Mouse (Mus musculus) naive thymus-derived CD4-positive, alpha-beta T cell, adult 2 months (primary cell): ENCODE results near the gene Rmi2.

Experiments used
- DNase-seq: peaks from one replicate; pipeline ENCODE4 v3.0.0-alpha.2; 2011; ENCODE audit warnings: low read depth

The Rmi2 gene

DNA sequence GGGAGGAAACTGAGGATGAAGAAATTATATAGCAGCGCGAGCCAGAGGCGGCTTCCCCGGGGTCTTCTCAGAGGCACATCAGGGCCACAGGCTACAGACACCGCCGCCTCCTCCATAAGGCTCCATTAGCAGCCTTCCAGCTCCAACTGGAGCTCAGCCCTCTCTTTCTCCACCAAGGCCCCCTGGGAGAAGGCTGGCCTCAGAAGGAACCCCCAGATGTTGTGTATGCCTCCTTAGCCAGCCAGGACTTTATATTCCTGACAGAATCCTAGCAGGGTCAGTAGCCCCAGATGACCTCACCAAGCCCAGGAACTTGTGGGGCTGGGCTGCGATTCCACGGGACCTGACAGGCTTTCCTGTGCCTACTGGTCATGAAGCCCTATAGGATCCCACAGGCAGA is 32.0 kb downstream of the Rmi2 start:
- DNase-seq, result no peak

GRCm38 (mm10) chr16:10867501-10867900 is 32.6 kb downstream of the Rmi2 start:
- no peak for DNase-seq

DNA sequence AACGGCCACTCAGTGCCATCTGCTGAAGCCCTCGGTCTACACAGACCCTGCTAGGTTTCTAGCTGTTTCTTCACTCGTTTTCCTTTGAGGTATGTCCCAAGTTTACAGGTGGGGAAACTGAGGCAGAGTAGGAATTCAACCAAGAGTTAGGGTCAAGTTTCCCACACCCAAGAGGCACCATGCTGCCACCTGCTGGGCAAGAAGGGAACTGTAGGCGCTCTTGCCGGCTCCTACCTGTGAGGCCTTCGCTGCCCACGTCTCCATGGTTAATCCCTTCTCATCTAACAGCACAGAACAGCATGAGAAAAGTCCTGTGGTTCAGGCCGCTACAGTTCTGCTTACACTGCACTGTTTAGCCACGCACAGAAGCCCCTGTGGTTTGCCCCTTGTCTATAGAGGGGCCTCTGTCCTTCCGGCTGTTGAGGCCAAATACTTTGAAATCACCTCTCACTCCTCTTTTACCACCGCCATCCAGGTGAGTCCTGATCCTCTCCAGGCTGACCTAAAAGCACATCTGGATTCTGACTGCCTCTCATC is 33.1 kb downstream of the Rmi2 start:
- DNase-seq, result peak; percentile 75

DNA sequence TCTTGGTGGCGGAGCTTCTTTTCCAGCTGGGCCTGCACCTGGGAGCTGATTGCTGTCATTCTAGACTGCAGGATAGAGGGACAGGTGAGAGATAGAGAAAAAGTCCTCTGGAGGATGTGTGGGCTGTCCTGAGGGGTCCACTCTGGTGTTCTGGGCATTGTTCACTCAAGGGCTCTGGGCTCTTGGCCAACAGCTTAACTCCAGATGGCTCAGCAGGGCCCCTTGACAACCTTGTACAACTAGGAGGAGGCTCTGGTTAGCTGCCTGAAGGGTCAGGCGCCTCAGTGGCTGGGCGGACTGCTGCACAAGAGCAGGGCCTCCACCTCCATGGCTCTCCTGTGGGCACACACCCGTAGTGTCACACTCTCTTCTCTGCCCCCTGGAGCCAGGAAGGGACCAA is 36.1 kb downstream of the Rmi2 start:
- DNase-seq, result no peak

GRCm38 (mm10) chr16:10872825-10873360 is 38.0 kb downstream of the Rmi2 start:
- no peak for DNase-seq

GRCm38 (mm10) chr16:10873654-10874053 is 38.8 kb downstream of the Rmi2 start:
- DNase-seq, result peak; percentile 89

- peak; percentile 27 for DNase-seq
Observed at GRCm38 (mm10) chr16:10878227-10878626, 43.4 kb downstream of the Rmi2 start.

GRCm38 (mm10) chr16:10879467-10879866 is 44.6 kb downstream of the Rmi2 start:
- peak; percentile 84 for DNase-seq

DNA sequence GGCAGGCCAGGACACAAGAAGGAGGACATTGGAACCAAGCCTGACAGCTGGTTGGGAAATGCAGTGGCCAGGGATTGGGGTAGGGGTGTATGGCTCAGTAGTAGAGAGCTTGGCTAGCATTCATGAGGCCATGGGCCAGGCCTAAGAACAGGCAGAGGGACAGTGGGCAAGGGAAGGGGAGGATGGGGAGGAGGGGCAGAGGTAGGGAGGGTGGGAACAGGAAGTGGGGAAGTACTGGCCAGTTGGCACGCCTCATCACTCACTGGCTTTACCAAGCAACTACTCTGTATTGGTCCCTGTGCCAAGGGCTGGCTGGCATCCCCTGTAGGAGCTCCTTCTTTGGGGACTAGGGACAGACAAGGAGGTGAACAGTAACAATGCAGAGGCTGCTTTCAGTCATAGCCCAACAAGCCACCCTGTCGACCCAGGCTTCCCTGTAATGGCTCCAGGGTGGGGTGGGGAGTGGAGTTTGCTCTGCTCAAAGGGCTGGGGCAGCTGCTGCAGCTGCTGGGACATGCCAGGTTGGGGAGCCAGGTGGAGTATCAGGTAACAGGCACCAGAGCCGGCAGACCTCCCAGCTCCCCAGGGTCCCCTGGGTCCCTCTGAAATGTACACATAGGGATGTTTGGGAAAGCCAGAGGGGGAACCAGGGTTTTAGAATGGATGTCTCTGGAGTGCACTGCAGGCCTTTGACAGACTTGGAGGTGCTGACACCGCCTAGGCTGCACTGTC is 46.5 kb downstream of the Rmi2 start:
- DNase-seq, result no peak

DNA sequence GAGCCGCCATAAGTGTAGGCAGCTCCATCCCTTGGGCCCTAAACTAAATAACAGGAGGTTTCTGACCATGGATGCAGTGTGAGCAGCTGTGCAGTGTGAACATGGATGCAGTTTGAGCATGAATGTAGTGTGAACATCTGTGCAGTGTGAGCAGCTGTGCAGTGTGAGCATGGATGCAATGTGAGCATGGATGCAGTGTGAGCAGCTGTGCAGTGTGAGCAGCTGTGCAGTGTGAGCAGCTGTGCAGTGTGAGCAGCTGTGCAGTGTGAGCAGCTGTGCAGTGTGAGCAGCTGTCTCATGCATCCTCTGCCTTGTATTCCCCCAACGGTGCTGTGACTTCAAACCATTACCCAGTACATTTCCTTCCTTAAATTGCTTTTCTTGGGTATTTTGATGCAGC is 52.6 kb downstream of the Rmi2 start:
- no peak for DNase-seq

DNA sequence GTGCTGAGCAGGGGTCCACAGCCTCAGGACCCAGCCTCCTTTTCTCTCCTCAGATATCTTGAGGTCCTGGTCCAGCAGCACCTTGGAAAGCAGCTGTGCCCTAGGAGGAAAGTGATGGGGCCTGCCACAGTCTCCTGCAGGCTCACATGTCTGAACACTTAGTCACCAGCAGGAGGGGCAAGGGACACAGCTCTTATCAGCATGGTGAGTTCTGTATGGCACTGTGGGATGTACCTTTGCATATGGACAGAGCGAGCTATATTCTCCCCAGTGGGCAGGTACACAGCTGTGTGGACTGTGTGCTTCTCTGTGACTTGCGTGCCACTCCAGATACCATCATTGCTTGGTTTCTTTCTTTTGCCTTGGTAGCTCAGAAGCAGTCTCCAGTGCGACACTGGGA is 55.5 kb downstream of the Rmi2 start:
- DNase-seq, result peak; percentile 36

GRCm38 (mm10) chr16:10893161-10893560 is 58.3 kb downstream of the Rmi2 start:
- no peak for DNase-seq

- DNase-seq, result no peak
Observed at GRCm38 (mm10) chr16:10895906-10896305, 61.0 kb downstream of the Rmi2 start.

DNA sequence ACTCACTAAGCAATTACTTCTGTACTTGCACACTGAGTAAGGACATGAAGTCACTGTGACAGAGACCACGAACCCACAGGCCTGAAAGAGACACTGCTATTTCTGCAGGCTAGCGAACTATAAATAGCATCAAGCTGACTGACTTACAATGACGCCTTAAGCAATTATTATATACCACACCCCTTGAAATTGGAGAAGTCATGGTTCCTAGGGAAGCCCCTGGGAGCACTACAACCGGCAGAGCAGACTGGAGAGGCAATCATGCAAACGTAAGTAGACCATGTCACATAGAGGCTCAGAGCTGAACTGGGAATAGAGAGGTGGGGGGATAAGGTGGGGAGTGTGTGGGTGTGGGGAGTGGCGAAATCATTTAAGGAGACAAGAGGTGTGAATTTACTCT is 62.5 kb downstream of the Rmi2 start:
- DNase-seq, result no peak

GRCm38 (mm10) chr16:10900736-10901135 is 65.9 kb downstream of the Rmi2 start:
- DNase-seq, result no peak

DNA sequence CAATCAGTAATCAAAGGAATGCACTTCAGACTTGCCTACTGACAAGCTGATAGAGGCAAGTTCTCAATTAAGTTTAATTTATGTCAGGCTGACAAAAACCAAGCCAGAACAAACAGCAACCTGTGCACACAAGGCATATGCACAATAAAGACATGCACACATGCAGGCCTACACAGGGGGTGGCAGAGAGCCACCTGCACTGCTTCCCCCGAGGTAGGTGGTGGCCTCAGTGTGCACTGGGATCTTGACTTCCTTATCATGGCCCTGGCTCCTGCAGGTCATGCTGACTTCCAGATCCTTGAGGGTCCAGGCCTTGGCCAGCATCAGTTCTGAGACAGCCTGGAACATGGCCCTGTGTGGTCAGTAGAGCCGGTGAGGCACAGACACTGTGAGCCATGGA is 67.1 kb downstream of the Rmi2 start:
- DNase-seq, result no peak

GRCm38 (mm10) chr16:10902849-10903248 is 68.0 kb downstream of the Rmi2 start:
- peak; percentile 12 for DNase-seq

DNA sequence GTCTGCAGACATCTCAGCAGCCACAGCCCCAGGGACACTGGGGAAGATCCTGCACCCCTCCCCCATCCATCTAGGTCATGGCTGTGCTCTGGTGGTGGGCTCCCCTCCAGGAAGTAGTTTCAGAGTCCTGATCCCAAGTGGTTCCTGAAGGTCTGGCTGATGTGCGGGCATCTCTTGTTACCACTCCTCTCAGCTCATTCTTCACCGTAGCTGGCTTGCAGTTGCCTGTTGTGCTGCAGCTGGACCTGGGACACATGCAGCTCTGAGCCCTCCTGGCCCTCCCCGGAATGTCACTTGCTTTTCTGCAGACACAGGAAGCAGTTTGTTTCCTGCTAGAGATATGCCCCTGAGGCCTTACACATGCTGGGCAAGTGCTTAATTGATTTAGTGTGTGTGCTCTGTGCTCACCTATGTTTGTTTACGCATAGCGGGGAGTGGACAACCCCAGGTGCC is 70.8 kb downstream of the Rmi2 start:
- peak; percentile 27 for DNase-seq

- DNase-seq, result no peak
Observed at GRCm38 (mm10) chr16:10910541-10910940, 75.7 kb downstream of the Rmi2 start.

- DNase-seq, result no peak
Observed at GRCm38 (mm10) chr16:10911061-10911460, 76.2 kb downstream of the Rmi2 start.

GRCm38 (mm10) chr16:10915066-10915465 is 80.2 kb downstream of the Rmi2 start:
- no peak for DNase-seq

- no peak for DNase-seq
Observed at GRCm38 (mm10) chr16:10916271-10916670, 81.4 kb downstream of the Rmi2 start.

DNA sequence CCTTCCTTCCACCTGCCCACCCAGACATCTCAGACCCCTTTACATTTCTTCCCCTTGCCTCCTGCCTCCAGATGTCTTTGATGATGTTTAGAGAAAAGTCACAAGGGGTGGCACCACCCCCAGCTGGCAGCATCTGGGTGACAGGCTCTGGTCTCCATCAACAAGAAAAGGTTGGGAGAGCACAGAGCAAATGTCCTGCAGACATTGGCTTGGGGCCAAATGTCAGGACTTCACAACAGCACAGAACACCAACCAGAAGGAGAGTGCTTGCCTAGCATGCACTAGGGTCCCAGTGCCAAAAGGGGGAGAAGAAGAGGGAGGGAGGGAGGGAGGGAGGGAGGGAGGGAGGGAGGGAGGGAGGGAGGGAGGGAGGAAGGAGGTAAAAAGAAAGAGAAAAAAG is 85.0 kb downstream of the Rmi2 start:
- no peak for DNase-seq

DNA sequence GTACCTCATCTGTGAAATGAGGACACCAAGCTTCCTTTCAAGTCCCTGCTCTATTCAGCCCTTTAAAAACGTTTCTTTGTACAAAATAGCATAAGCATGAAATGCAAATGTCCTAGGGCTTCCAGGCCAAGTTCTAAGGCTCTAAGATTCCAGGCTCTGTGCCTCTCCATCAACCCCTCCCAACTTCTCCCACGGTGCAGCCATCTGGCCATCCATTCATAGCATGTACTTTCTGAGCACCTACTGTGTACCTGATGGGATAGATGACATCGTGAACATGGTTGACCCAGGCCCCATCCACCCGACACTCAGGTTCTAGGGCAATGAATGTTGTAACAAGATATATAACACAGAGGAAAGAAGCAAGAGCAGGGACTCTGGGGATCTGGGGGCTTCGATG is 88.7 kb downstream of the Rmi2 start:
- DNase-seq, result no peak
